Mouse (Mus musculus) midbrain, embryonic 10.5 days (tissue): ENCODE measurements at regions not wholly inside any gene's neighbourhood (a gene's known extent, or its start where the extent isn't known, plus 50 kb on each side); places are given as distances from the start of the nearest gene placed in this dataset.

Source experiments
- DNase-seq: peaks from one replicate; pipeline ENCODE4 v3.0.0-alpha.2; 2017; ENCODE audit warnings: low spot score
- H3K27ac ChIP-seq: fragments of 300-500 bp; sonication (generic); replicated peaks from 2 replicates; pipeline ENCODE4 v1.5.1; 2016; ENCODE audit warnings: mild to moderate bottlenecking
- H3K27me3 ChIP-seq: fragments of 300-500 bp; sonication (generic); 2 replicates; pipeline ENCODE4 v1.6.1; 2016; ENCODE audit warnings: low read depth, mild to moderate bottlenecking; ENCODE audit not compliant: poor library complexity, severe bottlenecking
- H3K36me3 ChIP-seq: fragments of 300-500 bp; sonication (generic); 2 replicates; pipeline ENCODE4 v1.6.1; 2016; ENCODE audit warnings: mild to moderate bottlenecking, moderate library complexity
- H3K4me1 ChIP-seq: fragments of 300-500 bp; sonication (generic); 2 replicates; pipeline ENCODE4 v1.6.1; 2016
- H3K4me3 ChIP-seq: fragments of 300-500 bp; sonication (generic); 2 replicates; pipeline ENCODE4 v1.5.1; 2016; ENCODE audit warnings: mild to moderate bottlenecking, moderate library complexity
- H3K9me3 ChIP-seq: fragments of 300-500 bp; sonication (generic); replicated peaks from 2 replicates; pipeline ENCODE4 v1.6.1; 2016; ENCODE audit warnings: mild to moderate bottlenecking
- WGBS: fragments of 180-500 bp; shearing (Covaris S2); methylation state at CpG from one replicate; pipeline ENCODE4 v1.1.7; 2016; 5-methylcytosine and 5-hydroxymethylcytosine counted together

DNA sequence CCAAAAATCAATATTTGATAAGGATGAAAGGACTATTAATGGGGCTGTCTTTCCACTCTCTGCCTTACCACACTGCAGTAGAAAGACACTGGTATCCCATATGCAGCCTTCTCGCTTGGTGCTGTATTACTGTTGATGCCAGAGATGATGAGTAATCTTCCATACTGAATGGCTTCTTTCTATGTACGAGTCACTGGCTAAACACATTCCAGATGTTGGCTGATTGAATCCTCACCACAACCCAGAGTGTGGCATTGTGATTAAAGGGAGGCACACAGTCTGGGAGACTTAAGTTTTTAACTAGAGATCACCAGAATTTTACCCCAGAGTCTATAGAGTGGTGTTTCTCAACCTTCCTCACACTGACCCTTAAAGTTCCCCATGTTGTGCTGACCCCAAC is 84.9 kb upstream of the Ank start:
- H3K4me3 ChIP-seq = no peak overlapping the region
- H3K27ac ChIP-seq = no peak overlapping the region
- H3K36me3 ChIP-seq = no peaks in the 10 kb centered on the region
- H3K4me1 ChIP-seq = no peaks in the 10 kb centered on the region
- no peaks in the 10 kb centered on the region for H3K27me3 ChIP-seq
- 67% methylated on average over 2 of the region's 2 CpGs for WGBS
- no peaks in the 10 kb centered on the region for H3K9me3 ChIP-seq
- DNase-seq = no peak

DNA sequence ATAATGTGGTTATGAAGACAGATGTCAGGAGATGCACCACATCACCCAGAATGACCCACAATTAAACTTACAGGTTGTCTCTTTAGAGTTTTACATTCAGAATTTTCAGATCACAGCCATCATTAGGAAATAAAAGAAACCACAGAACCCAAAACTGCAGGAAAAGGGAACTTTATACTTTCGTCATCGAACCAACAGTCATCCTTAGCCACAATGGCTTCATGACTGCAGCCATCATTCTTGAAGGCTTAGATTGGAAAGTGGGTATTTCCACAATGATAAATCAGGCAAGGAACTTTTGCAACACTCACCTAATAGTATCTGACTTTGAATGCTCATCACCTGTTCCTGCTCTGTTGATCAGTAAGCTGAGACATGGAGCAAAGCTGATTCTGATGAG is 75.9 kb upstream of the Ank start:
- Histone ChIP-seq H3K27me3 (no peaks in the 10 kb centered on the region), H3K4me1 (no peaks in the 10 kb centered on the region), H3K4me3 (no peak overlapping the region), H3K9me3 (no peaks in the 10 kb centered on the region), H3K36me3 (no peaks in the 10 kb centered on the region), H3K27ac (no peak overlapping the region)
- DNase-seq = no peak
- WGBS = 96% methylated on average over 2 of the region's 2 CpGs

DNA sequence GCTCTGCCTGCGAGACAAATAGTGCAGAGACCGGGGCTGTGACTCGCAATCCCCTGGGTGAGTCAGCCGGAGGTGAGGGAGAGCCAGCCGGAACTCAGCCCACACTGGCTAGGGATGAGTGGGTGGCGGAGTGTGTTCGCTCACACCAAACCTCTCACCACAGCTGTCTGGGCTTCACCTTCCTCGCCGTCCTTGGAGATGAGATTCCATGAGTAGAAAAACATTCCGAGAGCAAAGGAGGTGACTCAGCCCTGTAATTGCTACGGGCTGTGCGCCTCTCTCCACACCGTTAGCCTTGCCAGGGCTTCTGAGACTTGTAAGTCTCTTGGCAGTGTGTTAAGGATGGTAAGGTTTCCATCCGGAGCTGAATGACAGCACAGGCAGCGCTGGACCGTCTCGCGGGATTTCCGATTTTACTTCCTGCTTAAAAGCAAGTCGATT is 60.7 kb upstream of the Ank start:
- Histone ChIP-seq H3K4me3 (no peak overlapping the region), H3K27ac (no peak overlapping the region), H3K9me3 (no peaks in the 10 kb centered on the region), H3K27me3 (no peaks in the 10 kb centered on the region), H3K4me1 (no peaks in the 10 kb centered on the region), H3K36me3 (no peaks in the 10 kb centered on the region)
- WGBS = 90% methylated on average over 20 of the region's 20 CpGs
- DNase-seq = no peak

DNA sequence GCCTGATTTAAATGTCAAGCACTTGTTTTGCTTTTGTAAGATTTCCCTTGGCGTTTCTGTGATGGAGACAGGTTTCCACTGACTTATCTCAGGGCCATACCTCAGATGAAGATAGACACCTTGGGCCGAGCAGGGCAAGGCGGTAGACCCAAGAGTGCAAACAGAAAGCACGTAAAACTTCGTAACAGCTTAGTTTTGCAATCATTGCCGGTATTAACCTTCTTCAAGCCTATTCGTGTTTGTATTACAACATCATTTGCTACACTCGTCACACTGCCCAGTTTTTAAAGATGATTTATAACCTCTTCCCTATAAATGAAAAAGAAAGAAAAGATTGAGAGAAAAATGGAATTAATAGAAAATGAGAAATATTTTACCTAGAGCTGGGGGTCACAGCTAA is 56.6 kb upstream of the Ank start:
- no peaks in the 10 kb centered on the region for H3K9me3 ChIP-seq
- no peaks in the 10 kb centered on the region for H3K36me3 ChIP-seq
- no peak overlapping the region for H3K27ac ChIP-seq
- no peak overlapping the region for H3K4me3 ChIP-seq
- no peaks in the 10 kb centered on the region for H3K27me3 ChIP-seq
- 91% methylated on average over 8 of the region's 8 CpGs for WGBS
- H3K4me1 ChIP-seq = no peaks in the 10 kb centered on the region
- no peak for DNase-seq

DNA sequence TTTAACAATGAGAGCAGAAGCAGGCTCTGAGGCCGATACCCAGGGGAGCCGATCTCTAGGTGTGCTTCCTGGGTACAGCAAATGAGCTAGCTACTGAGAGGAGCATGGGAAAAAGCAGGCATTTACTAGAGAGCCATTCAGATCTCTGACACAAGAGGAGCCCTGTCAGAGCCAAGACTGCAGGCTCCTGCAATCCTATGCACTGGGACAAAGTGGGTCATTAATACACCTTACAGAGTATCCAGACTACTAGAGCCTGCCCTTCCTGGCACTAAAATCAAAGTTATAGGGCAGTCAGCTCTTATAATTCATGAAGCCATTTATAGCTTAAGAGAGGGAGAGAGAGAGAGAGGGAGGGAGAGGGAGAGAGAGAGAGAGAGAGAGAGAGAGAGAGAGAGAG is 54.2 kb upstream of the Ank start:
- DNase-seq = no peak
- H3K27ac ChIP-seq = no peak overlapping the region
- WGBS = 90% methylated on average over 2 of the region's 2 CpGs

DNA sequence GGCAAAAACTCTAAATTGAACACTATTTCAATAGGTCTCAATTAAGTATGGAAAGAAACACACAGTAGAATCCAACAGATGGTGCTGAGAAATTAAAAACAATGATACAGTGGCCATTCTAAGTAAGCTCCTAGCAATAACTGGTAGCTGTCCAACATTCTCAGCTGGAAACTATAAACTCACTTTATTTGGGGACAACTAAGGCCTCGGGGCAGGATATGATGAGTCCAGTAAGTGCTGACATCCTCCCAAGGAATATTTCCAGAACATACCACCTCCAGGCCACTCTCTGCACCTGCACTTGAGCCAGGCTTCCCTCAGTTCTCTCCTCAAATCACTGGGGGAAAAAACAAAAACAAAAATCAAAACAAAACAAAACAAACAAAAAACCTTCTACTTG is 53.7 kb upstream of the Ank start:
- H3K9me3 ChIP-seq = no peaks in the 10 kb centered on the region
- H3K4me1 ChIP-seq = no peaks in the 10 kb centered on the region
- DNase-seq = no peak
- WGBS = 72% methylated on average over 1 of the region's 1 CpGs
- H3K4me3 ChIP-seq = no peak overlapping the region
- no peak overlapping the region for H3K27ac ChIP-seq
- no peaks in the 10 kb centered on the region for H3K36me3 ChIP-seq
- H3K27me3 ChIP-seq = no peaks in the 10 kb centered on the region

More for the DNA sequence above, 54.2 kb upstream of the Ank start:
- H3K36me3 ChIP-seq = no peaks in the 10 kb centered on the region
- no peak overlapping the region for H3K4me3 ChIP-seq
- no peaks in the 10 kb centered on the region for H3K9me3 ChIP-seq
- no peaks in the 10 kb centered on the region for H3K4me1 ChIP-seq
- H3K27me3 ChIP-seq = no peaks in the 10 kb centered on the region

DNA sequence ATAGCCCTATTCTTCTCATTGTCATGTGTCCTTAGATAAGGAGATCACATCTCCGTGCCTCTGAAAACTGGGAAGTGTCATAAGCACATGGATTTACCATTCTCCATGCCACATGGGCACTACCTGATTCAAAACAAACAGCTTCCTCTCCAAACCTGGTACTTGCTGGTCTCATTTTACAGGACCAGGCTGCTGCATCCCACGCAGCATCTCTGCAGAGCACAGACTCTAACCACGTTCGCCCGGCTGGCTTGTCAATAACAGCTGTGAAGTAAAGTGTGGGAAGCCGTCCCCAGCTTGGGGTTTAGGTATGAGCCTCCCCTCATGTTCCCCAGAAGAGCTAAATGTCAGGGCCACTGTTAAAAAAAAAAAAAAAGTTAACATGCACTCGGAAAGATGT is 53.0 kb upstream of the Ank start:
- no peak for DNase-seq

DNA sequence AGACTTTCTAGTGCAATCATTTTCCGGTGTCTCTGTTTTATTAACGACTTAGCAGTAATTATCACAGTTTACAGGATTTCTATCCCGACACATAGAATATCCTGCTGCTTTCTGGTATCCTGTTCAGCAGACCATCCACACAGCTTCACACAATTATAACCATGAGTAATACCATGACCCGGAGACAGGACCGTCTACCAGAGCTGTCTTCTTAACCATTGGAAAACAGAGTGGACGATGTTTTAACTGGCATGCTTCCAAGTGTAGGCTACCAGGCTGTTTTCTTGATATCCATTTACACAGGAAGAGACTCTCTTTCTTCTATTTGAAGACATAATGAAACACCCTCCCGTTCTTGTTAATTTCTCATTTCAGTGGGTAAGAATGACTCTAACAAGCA is 51.7 kb upstream of the Ank start:
- H3K9me3 ChIP-seq = no peaks in the 10 kb centered on the region
- H3K4me1 ChIP-seq = no peaks in the 10 kb centered on the region
- H3K36me3 ChIP-seq = no peaks in the 10 kb centered on the region
- DNase-seq = no peak
- no peak overlapping the region for H3K27ac ChIP-seq
- 90% methylated on average over 7 of the region's 7 CpGs for WGBS
- H3K27me3 ChIP-seq = no peaks in the 10 kb centered on the region
- no peak overlapping the region for H3K4me3 ChIP-seq

More for the DNA sequence above, 53.0 kb upstream of the Ank start:
- Histone ChIP-seq H3K4me1 (no peaks in the 10 kb centered on the region), H3K27ac (no peak overlapping the region), H3K36me3 (no peaks in the 10 kb centered on the region), H3K4me3 (no peak overlapping the region), H3K27me3 (no peaks in the 10 kb centered on the region), H3K9me3 (no peaks in the 10 kb centered on the region)
- 89% methylated on average over 7 of the region's 7 CpGs for WGBS
